Mouse (Mus musculus): ENCODE data around the gene Klhl36.

GRCm38 (mm10) chr8:119840905-119841411 is 21.1 kb upstream of the Klhl36 start:
- TF ChIP-seq ZC3H11A (IDR thresholded peaks at IDR 0.05; ENCODE audit: borderline replicate concordance, low read depth, low read length), result no peak
- TF ChIP-seq HCFC1 (IDR thresholded peaks at IDR 0.05; ENCODE audit: borderline replicate concordance, insufficient read depth, low read length), result no peak
